Mouse (Mus musculus) spleen, postnatal 14 days (tissue): Measurements from ENCODE around the gene Dnajc25.
A peak's percentile ranks its signal among the peaks of the same experiment; 100 is the strongest.

Experiments
- DNase-seq, 2 experiments: peaks; one replicate each; pipeline ENCODE4 v3.0.0; 2021 to 2022; ENCODE audit warnings: low spot score in 2 of 2

Dnajc25 gene

GRCm38 (mm10) chr4:59006211-59006610 lies 11.3 kb downstream of the Dnajc25 start:
- DNase-seq = no peak

- no peak for DNase-seq
These were observed 12.2 kb downstream of the Dnajc25 start for GRCm38 (mm10) chr4:59007016-59007415.

GRCm38 (mm10) chr4:59007974-59008373 lies 13.1 kb downstream of the Dnajc25 start:
- no peak for DNase-seq

- no peak for DNase-seq
These were observed 14.3 kb downstream of the Dnajc25 start for GRCm38 (mm10) chr4:59009186-59009585.

- DNase-seq = no peak
These were observed 14.8 kb downstream of the Dnajc25 start for GRCm38 (mm10) chr4:59009696-59010095.

GRCm38 (mm10) chr4:59011446-59011845 lies 16.6 kb downstream of the Dnajc25 start:
- no peak for DNase-seq

- DNase-seq = no peak
These were observed 20.3 kb downstream of the Dnajc25 start for GRCm38 (mm10) chr4:59015181-59015580.

GRCm38 (mm10) chr4:59016922-59017321 lies 22.1 kb downstream of the Dnajc25 start:
- DNase-seq = no peak

GRCm38 (mm10) chr4:59034325-59034917 lies 39.6 kb downstream of the Dnajc25 start:
- DNase-seq = no peak

- peak; percentile 45 to 60 for DNase-seq
These were observed 40.3 kb downstream of the Dnajc25 start, which contains the start of gene Gng10 for GRCm38 (mm10) chr4:59034918-59035785. TSS of gene Gng10 (plus strand) at chr4:59035088.

GRCm38 (mm10) chr4:59035786-59036350 lies 41.0 kb downstream of the Dnajc25 start:
- no peak for DNase-seq

- peak; percentile 61 to 70 for DNase-seq
These were observed 41.7 kb downstream of the Dnajc25 start for GRCm38 (mm10) chr4:59036490-59037127.

- DNase-seq = no peak
These were observed 42.7 kb downstream of the Dnajc25 start for GRCm38 (mm10) chr4:59037525-59037924.

- DNase-seq = no peak
These were observed 45.8 kb downstream of the Dnajc25 start for GRCm38 (mm10) chr4:59040397-59041287.

GRCm38 (mm10) chr4:59043074-59043473 lies 48.2 kb downstream of the Dnajc25 start:
- no peak for DNase-seq

GRCm38 (mm10) chr4:59043891-59044290 lies 49.0 kb downstream of the Dnajc25 start:
- DNase-seq = no peak

GRCm38 (mm10) chr4:59047222-59047621 lies 52.4 kb downstream of the Dnajc25 start:
- no peak for DNase-seq

GRCm38 (mm10) chr4:59051081-59051480 lies 56.2 kb downstream of the Dnajc25 start:
- no peak for DNase-seq

GRCm38 (mm10) chr4:59057929-59058328 lies 63.1 kb downstream of the Dnajc25 start:
- no peak for DNase-seq

- no peak for DNase-seq
These were observed 67.7 kb downstream of the Dnajc25 start for GRCm38 (mm10) chr4:59062526-59062925.

GRCm38 (mm10) chr4:59069276-59069675 lies 74.4 kb downstream of the Dnajc25 start:
- DNase-seq = no peak
